Mouse (Mus musculus) kidney, postnatal 0 days (tissue): ENCODE data around the gene Tha1. TPM values are rescaled to one million over a fixed set of nuclear protein-coding genes. Genes with fewer than 3 reads are reported as not detected.

ENCODE experiments used
- ATAC-seq: fragments of 200-750 bp; cut with Nextera tagmentation; replicated peaks from 2 replicates; pipeline ENCODE4 v1.8.0; 2017; ENCODE audit warnings: low read depth, moderate number of reproducible peaks, moderate TSS enrichment, moderate library complexity; ENCODE audit not compliant: low FRiP score
- DNase-seq: peaks from one replicate; pipeline ENCODE4 v3.0.0-alpha.2; 2016; ENCODE audit warnings: low spot score
- H3K27ac ChIP-seq: fragments of 300-500 bp; sonication (generic); 2 replicates; pipeline ENCODE4 v1.5.1; 2014; ENCODE audit warnings: mild to moderate bottlenecking
- H3K27me3 ChIP-seq: fragments of 300-500 bp; sonication (generic); 2 replicates; pipeline ENCODE4 v1.6.1; 2014; ENCODE audit warnings: low read length, mixed read lengths; ENCODE audit not compliant: insufficient read depth
- H3K36me3 ChIP-seq: fragments of 300-500 bp; sonication (generic); 2 replicates; pipeline ENCODE4 v1.6.1; 2014; ENCODE audit warnings: low read length, mixed read lengths; ENCODE audit not compliant: insufficient read depth
- H3K4me1 ChIP-seq: fragments of 300-500 bp; sonication (generic); replicated peaks from 2 replicates; pipeline ENCODE4 v1.6.1; 2014; ENCODE audit warnings: antibody characterized with exemption, low read length, mixed read lengths; ENCODE audit not compliant: insufficient read depth
- H3K4me2 ChIP-seq: fragments of 300-500 bp; sonication (generic); 2 replicates; pipeline ENCODE4 v1.6.1; 2014; ENCODE audit warnings: mild to moderate bottlenecking, low read length, moderate library complexity, mixed read lengths
- H3K4me3 ChIP-seq: fragments of 300-500 bp; sonication (generic); replicated peaks from 2 replicates; pipeline ENCODE4 v1.5.1; 2014; ENCODE audit warnings: low read depth, low read length
- H3K9ac ChIP-seq: fragments of 300-500 bp; sonication (generic); 2 replicates; pipeline ENCODE4 v1.6.1; 2014; ENCODE audit warnings: low read depth, low read length
- H3K9me3 ChIP-seq: fragments of 300-500 bp; sonication (generic); replicated peaks from 2 replicates; pipeline ENCODE4 v1.6.1; 2016; ENCODE audit warnings: low read length, inconsistent platforms, mixed read lengths
- CTCF ChIP-seq: IDR thresholded peaks from 2 replicates; pipeline ENCODE4 v1.5.1; 2016; ENCODE audit warnings: antibody characterized with exemption, low read depth, mild to moderate bottlenecking, moderate library complexity
- WGBS: fragments of 180-500 bp; shearing (Covaris S2); extraction: QIAGEN DNeasy Blood & Tissue Kit; methylation state at CpG from one replicate; pipeline ENCODE4 v1.1.7; 2014; 5-methylcytosine and 5-hydroxymethylcytosine counted together
- polyA plus RNA-seq: library from polyadenylated mRNA; unstranded; fragments of >200 nt; fragmentation: Nextera tagmentation; extraction: Ambion mirVana; gene quantifications from 2 replicates; pipeline ENCODE4 v1.2.1, GENCODE M21; 2015

The Tha1 gene
- polyA plus RNA-seq, 1 experiment from 2014 or later: 6.4 TPM

- ATAC-seq: no peak
- H3K9ac ChIP-seq: no peak overlapping the region
- H3K27ac ChIP-seq: 0 out of 2 replicates have a peak overlapping the region, but pooled peaks have one; percentile 20
- TF ChIP-seq CTCF: no peak
- WGBS: 32% methylated on average over 5 of the region's 5 CpGs
- no peaks in the 10 kb centered on the region for H3K9me3 ChIP-seq
- no peak overlapping the region for H3K4me2 ChIP-seq
- peaks cover 49% of the 10 kb centered on the region for H3K4me1 ChIP-seq
- no peaks in the 10 kb centered on the region for H3K36me3 ChIP-seq
- peaks cover 4% of the 10 kb centered on the region; the same call in 1 of the 2 replicates for H3K27me3 ChIP-seq
- DNase-seq: no peak
- no peak overlapping the region for H3K4me3 ChIP-seq
Observed at GRCm38 (mm10) chr11:117886000-117886399, 12.7 kb upstream of the Tha1 start.

GRCm38 (mm10) chr11:117882208-117882607 is 8.9 kb upstream of the Tha1 start:
- Histone ChIP-seq H3K27ac (peak overlapping the region; percentile 67), H3K9me3 (no peaks in the 10 kb centered on the region), H3K4me2 (no peak overlapping the region), H3K9ac (0 out of 2 replicates have a peak overlapping the region, but pooled peaks have one; percentile 36), H3K36me3 (no peaks in the 10 kb centered on the region), H3K4me1 (peaks cover 35% of the 10 kb centered on the region), H3K27me3 (no peaks in the 10 kb centered on the region), H3K4me3 (no peak overlapping the region)
- 79% methylated on average over 1 of the region's 1 CpGs for WGBS
- no peak for TF ChIP-seq CTCF
- no peak for ATAC-seq
- DNase-seq: no peak

- DNase-seq: peak; percentile 83
- Histone ChIP-seq H3K4me2 (no peak overlapping the region), H3K9ac (0 out of 2 replicates have a peak overlapping the region, but pooled peaks have one; percentile 36)
Observed at GRCm38 (mm10) chr11:117881787-117882186, 8.5 kb upstream of the Tha1 start.

DNA sequence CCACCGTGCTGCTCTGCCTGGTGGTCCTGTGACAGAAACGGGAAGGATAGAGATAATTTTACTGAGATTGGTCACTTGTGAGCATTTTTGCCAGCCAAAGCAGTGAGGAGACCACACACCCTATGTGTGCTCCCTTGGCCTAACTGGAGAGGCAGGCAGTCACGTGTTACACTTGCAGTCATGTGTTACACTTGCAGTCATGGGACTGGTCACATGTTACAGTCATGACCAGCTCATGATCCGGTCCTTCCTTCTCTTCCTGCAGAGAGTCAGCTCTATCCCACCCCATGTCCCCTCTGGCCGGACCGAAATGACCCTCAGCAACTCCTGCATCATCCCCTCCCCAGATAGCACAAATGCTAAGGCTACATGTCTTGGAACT is 7.7 kb upstream of the Tha1 start:
- no peak overlapping the region for H3K9ac ChIP-seq
- TF ChIP-seq CTCF: no peak
- no peaks in the 10 kb centered on the region for H3K27me3 ChIP-seq
- H3K9me3 ChIP-seq: no peaks in the 10 kb centered on the region
- H3K4me2 ChIP-seq: no peak overlapping the region
- H3K36me3 ChIP-seq: no peaks in the 10 kb centered on the region
- WGBS: 70% methylated on average over 6 of the region's 6 CpGs
- DNase-seq (no peak), ATAC-seq (no peak)
- peak overlapping the region; percentile 67; the same call in 1 of the 2 replicates for H3K27ac ChIP-seq
- H3K4me1 ChIP-seq: peaks cover 31% of the 10 kb centered on the region
- no peak overlapping the region for H3K4me3 ChIP-seq

More at GRCm38 (mm10) chr11:117881787-117882186, 8.5 kb upstream of the Tha1 start:
- peaks cover 35% of the 10 kb centered on the region for H3K4me1 ChIP-seq
- peak overlapping the region; percentile 67 for H3K27ac ChIP-seq
- H3K9me3 ChIP-seq: no peaks in the 10 kb centered on the region
- H3K27me3 ChIP-seq: no peaks in the 10 kb centered on the region
- peak; percentile 3; the same call in 1 of the 2 replicates for TF ChIP-seq CTCF
- H3K4me3 ChIP-seq: no peak overlapping the region
- H3K36me3 ChIP-seq: no peaks in the 10 kb centered on the region
- peak; percentile 45; the same call in 1 of the 2 replicates for ATAC-seq
- WGBS: under 1% methylated on average over 8 of the region's 8 CpGs

GRCm38 (mm10) chr11:117880336-117880976 is 7.2 kb upstream of the Tha1 start:
- H3K4me3 ChIP-seq: no peak overlapping the region
- H3K27ac ChIP-seq: no peak overlapping the region
- WGBS: 82% methylated on average over 9 of the region's 9 CpGs

DNA sequence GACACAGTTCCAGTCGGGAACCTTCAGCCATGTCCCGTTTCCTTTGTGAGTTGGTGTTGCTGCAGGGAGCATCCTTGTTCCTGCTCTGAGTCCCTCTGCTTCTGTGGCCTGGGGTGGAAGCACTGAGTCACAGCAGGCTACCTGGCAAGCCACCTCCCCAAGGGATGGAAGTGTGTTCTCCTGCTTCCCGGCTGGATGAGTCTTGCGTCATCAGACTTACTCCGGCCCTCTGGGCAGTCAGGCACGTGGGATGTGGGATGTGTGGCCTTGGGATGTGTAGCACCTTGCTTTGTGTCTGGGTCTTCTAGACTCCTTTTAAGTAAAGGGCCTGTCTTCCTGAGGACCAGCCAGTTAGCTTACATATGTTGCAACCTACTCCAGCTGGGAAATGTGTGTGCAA is 6.4 kb upstream of the Tha1 start:
- H3K9me3 ChIP-seq: no peaks in the 10 kb centered on the region
- no peak overlapping the region for H3K4me2 ChIP-seq
- DNase-seq (no peak), ATAC-seq (no peak)
- whole genome bisulfite sequencing: 73% methylated on average over 6 of the region's 6 CpGs
- no peak overlapping the region; the same call in 1 of the 2 replicates for H3K27ac ChIP-seq
- no peaks in the 10 kb centered on the region for H3K27me3 ChIP-seq
- no peak for TF ChIP-seq CTCF
- no peak overlapping the region for H3K4me3 ChIP-seq
- no peak overlapping the region for H3K9ac ChIP-seq
- no peaks in the 10 kb centered on the region for H3K36me3 ChIP-seq
- peaks cover 28% of the 10 kb centered on the region for H3K4me1 ChIP-seq

More at GRCm38 (mm10) chr11:117880336-117880976, 7.2 kb upstream of the Tha1 start:
- H3K9me3 ChIP-seq: no peaks in the 10 kb centered on the region
- DNase-seq (no peak), ATAC-seq (no peak)
- TF ChIP-seq CTCF: no peak
- H3K27me3 ChIP-seq: no peaks in the 10 kb centered on the region
- peaks cover 28% of the 10 kb centered on the region for H3K4me1 ChIP-seq
- H3K36me3 ChIP-seq: no peaks in the 10 kb centered on the region
- H3K4me2 ChIP-seq: no peak overlapping the region
- no peak overlapping the region for H3K9ac ChIP-seq
